Mouse (Mus musculus) thymus, adult 18-20 months (tissue): ENCODE measurements around the gene 4931406P16Rik.

Source experiments
- DNase-seq, 2 experiments: peaks; one replicate each; pipeline ENCODE4 v3.0.0; 2022; ENCODE audit warnings: mixed read lengths in 2 of 2

Gene 4931406P16Rik

GRCm38 (mm10) chr7:34242176-34242575 lies 71.2 kb downstream of the 4931406P16Rik start:
- DNase-seq = no peak

GRCm38 (mm10) chr7:34238086-34238485 lies 75.3 kb downstream of the 4931406P16Rik start:
- DNase-seq = no peak

GRCm38 (mm10) chr7:34235602-34236001 lies 77.7 kb downstream of the 4931406P16Rik start:
- DNase-seq = no peak

- DNase-seq = no peak
Measured at GRCm38 (mm10) chr7:34234610-34235561, 78.5 kb downstream of the 4931406P16Rik start.

- peak; percentile 99 for DNase-seq
Measured at GRCm38 (mm10) chr7:34233909-34234609, 79.3 kb downstream of the 4931406P16Rik start.

GRCm38 (mm10) chr7:34232785-34233725 lies 80.3 kb downstream of the 4931406P16Rik start:
- no peak for DNase-seq

GRCm38 (mm10) chr7:34230116-34230515 lies 83.2 kb downstream of the 4931406P16Rik start, which contains the start of gene Gpi1:
Gene Gpi1, minus strand, starts transcription at chr7:34230336.
- peak; percentile 74 to 78 for DNase-seq

- DNase-seq = peak; percentile 38 to 44
Measured at GRCm38 (mm10) chr7:34229691-34230111, 83.7 kb downstream of the 4931406P16Rik start.

- DNase-seq = no peak
Measured at GRCm38 (mm10) chr7:34229153-34229552, 84.2 kb downstream of the 4931406P16Rik start.

- no peak for DNase-seq
Measured at GRCm38 (mm10) chr7:34228641-34229040, 84.7 kb downstream of the 4931406P16Rik start.

- DNase-seq = no peak
Measured at GRCm38 (mm10) chr7:34226846-34227245, 86.5 kb downstream of the 4931406P16Rik start.

- DNase-seq = no peak
Measured at GRCm38 (mm10) chr7:34226086-34226485, 87.3 kb downstream of the 4931406P16Rik start.

- no peak for DNase-seq
Measured at GRCm38 (mm10) chr7:34224308-34224707, 89.0 kb downstream of the 4931406P16Rik start.

- no peak for DNase-seq
Measured at GRCm38 (mm10) chr7:34222340-34222739, 91.0 kb downstream of the 4931406P16Rik start.

GRCm38 (mm10) chr7:34221594-34222250 lies 91.6 kb downstream of the 4931406P16Rik start:
- DNase-seq = no peak

GRCm38 (mm10) chr7:34218496-34218895 lies 94.9 kb downstream of the 4931406P16Rik start:
- DNase-seq = no peak

GRCm38 (mm10) chr7:34216474-34216873 lies 96.9 kb downstream of the 4931406P16Rik start:
- DNase-seq = no peak

GRCm38 (mm10) chr7:34215481-34215880 lies 97.9 kb downstream of the 4931406P16Rik start:
- DNase-seq = no peak

GRCm38 (mm10) chr7:34214644-34215043 lies 98.7 kb downstream of the 4931406P16Rik start:
- DNase-seq = no peak

GRCm38 (mm10) chr7:34213281-34213680 lies 100.1 kb downstream of the 4931406P16Rik start:
- no peak for DNase-seq

GRCm38 (mm10) chr7:34208027-34208745 lies 105.2 kb downstream of the 4931406P16Rik start:
- DNase-seq = no peak
